Mouse (Mus musculus) midbrain, postnatal 0 days (tissue): ENCODE measurements around the gene Sp110. TPM values are rescaled to one million over a fixed set of nuclear protein-coding genes. Genes with fewer than 3 reads are reported as not detected.
"Not testable (repeated sequence)": the region's sequence is repeated elsewhere in the genome, so short reads cannot be mapped to it uniquely, and the experiment has no call there.

Experiments
- ATAC-seq: fragments of 200-750 bp; cut with Nextera tagmentation; 2 replicates; pipeline ENCODE4 v1.8.0; 2017; ENCODE audit warnings: moderate number of reproducible peaks, mild to moderate bottlenecking, moderate TSS enrichment, moderate library complexity; ENCODE audit not compliant: low FRiP score
- DNase-seq: peaks from one replicate; pipeline ENCODE4 v3.0.0-alpha.2; 2015; ENCODE audit warnings: low spot score
- H3K27ac ChIP-seq: fragments of 300-500 bp; sonication (generic); 2 replicates; pipeline ENCODE4 v1.5.1; 2014; ENCODE audit warnings: low read depth, mild to moderate bottlenecking, low read length, mixed read lengths
- H3K27me3 ChIP-seq: fragments of 300-500 bp; sonication (generic); 2 replicates; pipeline ENCODE4 v1.6.1; 2014; ENCODE audit warnings: low read length, control low read depth, mixed read lengths; ENCODE audit not compliant: insufficient read depth
- H3K36me3 ChIP-seq: fragments of 300-500 bp; sonication (generic); 2 replicates; pipeline ENCODE4 v1.6.1; 2014; ENCODE audit warnings: low read length, control low read depth, mixed read lengths; ENCODE audit not compliant: insufficient read depth
- H3K4me1 ChIP-seq: fragments of 300-500 bp; sonication (generic); 2 replicates; pipeline ENCODE4 v1.6.1; 2014; ENCODE audit warnings: mild to moderate bottlenecking, control low read depth, antibody characterized with exemption, low read length, mixed read lengths; ENCODE audit not compliant: insufficient read depth
- H3K4me2 ChIP-seq: fragments of 300-500 bp; sonication (generic); 2 replicates; pipeline ENCODE4 v1.6.1; 2014; ENCODE audit warnings: low read depth, mild to moderate bottlenecking, low read length, mixed read lengths; ENCODE audit not compliant: poor library complexity, severe bottlenecking
- H3K4me3 ChIP-seq: fragments of 300-500 bp; sonication (generic); 2 replicates; pipeline ENCODE4 v1.5.1; 2014; ENCODE audit warnings: low read depth, mild to moderate bottlenecking, low read length, moderate library complexity
- H3K9ac ChIP-seq: fragments of 300-500 bp; sonication (generic); replicated peaks from 2 replicates; pipeline ENCODE4 v1.6.1; 2014; ENCODE audit warnings: mild to moderate bottlenecking, low read length, moderate library complexity, mixed read lengths; ENCODE audit not compliant: poor library complexity, severe bottlenecking
- H3K9me3 ChIP-seq: fragments of 300-500 bp; sonication (generic); 2 replicates; pipeline ENCODE4 v1.6.1; 2016; ENCODE audit warnings: low read length, control low read depth
- WGBS: fragments of 180-500 bp; shearing (Covaris S2); extraction: QIAGEN DNeasy Blood & Tissue Kit; methylation state at CpG from one replicate; pipeline ENCODE4 v1.1.7; 2014; 5-methylcytosine and 5-hydroxymethylcytosine counted together
- polyA plus RNA-seq: library from polyadenylated mRNA; unstranded; fragments of >200 nt; fragmentation: Nextera tagmentation; extraction: Ambion mirVana; gene quantifications from 2 replicates; pipeline ENCODE4 v1.2.1, GENCODE M21; 2015
- total RNA-seq: library from RNA; depleted of rRNA; stranded (reverse); fragments of >200 nt; gene quantifications from 2 replicates; pipeline ENCODE4 v1.2.3, GENCODE M21; 2014; rRNA removed

Gene Sp110
- 1.0 and 1.2 TPM in 2 replicates for total RNA-seq
- polyA plus RNA-seq: 0.37 and 0.89 TPM in 2 replicates

GRCm38 (mm10) chr1:85598271-85599012 is at the start of gene Sp110:
Gene Sp110 (minus strand): TSS chr1:85598817.
- not testable (repeated sequence) for H3K4me2 ChIP-seq, H3K4me1 ChIP-seq, H3K9me3 ChIP-seq, H3K4me3 ChIP-seq, H3K27me3 ChIP-seq, H3K36me3 ChIP-seq, DNase-seq, ATAC-seq, H3K9ac ChIP-seq, H3K27ac ChIP-seq
- WGBS: 72% methylated on average over 16 of the region's 17 CpGs

GRCm38 (mm10) chr1:85638144-85638543 is 39.5 kb upstream of the Sp110 start:
- not testable (repeated sequence) for H3K27ac ChIP-seq, H3K4me3 ChIP-seq, H3K36me3 ChIP-seq, H3K4me2 ChIP-seq, H3K4me1 ChIP-seq, ATAC-seq, DNase-seq, H3K9ac ChIP-seq, H3K9me3 ChIP-seq, H3K27me3 ChIP-seq
- 80% methylated on average over 4 of the region's 4 CpGs for WGBS

GRCm38 (mm10) chr1:85636936-85637335 is 38.3 kb upstream of the Sp110 start:
- DNase-seq, H3K4me1 ChIP-seq, H3K9me3 ChIP-seq: not testable (repeated sequence)

GRCm38 (mm10) chr1:85618689-85619088 is 20.1 kb upstream of the Sp110 start:
- H3K4me3 ChIP-seq, ATAC-seq, H3K27ac ChIP-seq, H3K4me2 ChIP-seq, H3K27me3 ChIP-seq, H3K9ac ChIP-seq, H3K9me3 ChIP-seq, DNase-seq, H3K36me3 ChIP-seq, H3K4me1 ChIP-seq: not testable (repeated sequence)
- WGBS: 75% methylated on average over 1 of the region's 1 CpGs

More at GRCm38 (mm10) chr1:85636936-85637335, 38.3 kb upstream of the Sp110 start:
- H3K9ac ChIP-seq, H3K4me2 ChIP-seq, H3K27me3 ChIP-seq, H3K27ac ChIP-seq, H3K36me3 ChIP-seq, H3K4me3 ChIP-seq, ATAC-seq: not testable (repeated sequence)
- WGBS: 51% methylated on average over 3 of the region's 3 CpGs

- H3K4me3 ChIP-seq, H3K9me3 ChIP-seq, H3K4me2 ChIP-seq, H3K9ac ChIP-seq, DNase-seq, ATAC-seq, H3K4me1 ChIP-seq, H3K36me3 ChIP-seq, H3K27me3 ChIP-seq, H3K27ac ChIP-seq: not testable (repeated sequence)
- WGBS: 67% methylated on average over 4 of the region's 5 CpGs
Measured at GRCm38 (mm10) chr1:85617161-85617560, 18.5 kb upstream of the Sp110 start.

- not testable (repeated sequence) for ATAC-seq, H3K9me3 ChIP-seq
- WGBS: 56% methylated on average over 3 of the region's 3 CpGs
Measured at GRCm38 (mm10) chr1:85615819-85616218, 17.2 kb upstream of the Sp110 start.

GRCm38 (mm10) chr1:85615096-85615495 is 16.5 kb upstream of the Sp110 start:
- not testable (repeated sequence) for H3K4me3 ChIP-seq, H3K36me3 ChIP-seq, ATAC-seq, H3K27me3 ChIP-seq, H3K4me2 ChIP-seq, H3K27ac ChIP-seq, H3K9ac ChIP-seq, DNase-seq, H3K9me3 ChIP-seq, H3K4me1 ChIP-seq
- WGBS: 92% methylated on average over 3 of the region's 3 CpGs

More at GRCm38 (mm10) chr1:85615819-85616218, 17.2 kb upstream of the Sp110 start:
- not testable (repeated sequence) for H3K4me3 ChIP-seq, DNase-seq, H3K9ac ChIP-seq, H3K4me2 ChIP-seq, H3K36me3 ChIP-seq, H3K4me1 ChIP-seq, H3K27me3 ChIP-seq, H3K27ac ChIP-seq

- not testable (repeated sequence) for H3K9ac ChIP-seq, H3K4me1 ChIP-seq, H3K36me3 ChIP-seq, ATAC-seq, H3K27me3 ChIP-seq, H3K4me2 ChIP-seq, DNase-seq, H3K27ac ChIP-seq, H3K9me3 ChIP-seq, H3K4me3 ChIP-seq
- no CpG with 5 or more reads among the region's 4 CpGs for WGBS
Measured at GRCm38 (mm10) chr1:85610581-85610980, 12.0 kb upstream of the Sp110 start.

GRCm38 (mm10) chr1:85608361-85608760 is 9.7 kb upstream of the Sp110 start:
- not testable (repeated sequence) for H3K4me3 ChIP-seq, ATAC-seq, H3K4me2 ChIP-seq, H3K27ac ChIP-seq, H3K9ac ChIP-seq, H3K27me3 ChIP-seq, H3K9me3 ChIP-seq, H3K4me1 ChIP-seq, H3K36me3 ChIP-seq, DNase-seq
- 84% methylated on average over 3 of the region's 4 CpGs for WGBS
